Mouse (Mus musculus) cortical plate, adult 2 months (tissue): ENCODE measurements around the gene Dync1i2.

Source experiments
- CTCF ChIP-seq: fragments of 200-500 bp; IDR thresholded peaks from 2 replicates; pipeline ENCODE4 v1.5.1; 2011; ENCODE audit warnings: mild to moderate bottlenecking, control low read depth, low read length; ENCODE audit not compliant: insufficient read depth; ENCODE audit errors: extremely low read depth
- POLR2A ChIP-seq: fragments of 200-500 bp; IDR thresholded peaks from 2 replicates; pipeline ENCODE4 v1.6.1; 2011; ENCODE audit warnings: mild to moderate bottlenecking, low read length, control low read depth; ENCODE audit not compliant: insufficient read depth; ENCODE audit errors: extremely low read depth

- TF ChIP-seq CTCF (no peak), POLR2A (no peak)
Observed at GRCm38 (mm10) chr2:71312067-71312466, 100.6 kb downstream of the Dync1i2 start.
